Mouse (Mus musculus): Measurements from ENCODE around the gene Sucla2. TPM values are rescaled to one million over a fixed set of nuclear protein-coding genes. Genes with fewer than 3 reads are reported as not detected.
A peak's percentile ranks its signal among the peaks of the same experiment; 100 is the strongest.
"Not testable (repeated sequence)": the region's sequence is repeated elsewhere in the genome, so short reads cannot be mapped to it uniquely, and the experiment has no call there.

The Sucla2 gene
- polyA plus RNA-seq, 1 experiment from 2014 or later, result 111 TPM

DNA sequence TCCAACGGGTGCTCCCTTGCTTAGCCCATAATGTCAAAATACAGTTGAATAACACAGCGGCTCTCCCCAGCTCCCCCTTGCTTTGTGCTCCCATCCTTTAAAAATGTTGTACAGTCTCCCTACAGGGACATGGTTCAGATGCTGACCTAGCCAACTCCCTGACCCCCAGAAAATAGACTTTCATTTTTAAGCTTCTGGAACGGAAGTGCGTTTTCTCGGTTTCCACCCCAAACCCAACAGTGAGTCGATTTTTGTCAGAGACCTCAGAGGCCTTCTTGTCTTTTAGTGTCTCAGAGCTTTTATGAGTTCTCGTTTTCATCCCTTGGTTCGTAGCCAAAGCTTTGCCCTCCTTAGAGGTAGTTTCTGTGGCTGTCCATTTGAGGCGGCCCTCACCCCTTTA is 23.8 kb upstream of the Sucla2 start:
- no peak overlapping the region for H3K27ac ChIP-seq

DNA sequence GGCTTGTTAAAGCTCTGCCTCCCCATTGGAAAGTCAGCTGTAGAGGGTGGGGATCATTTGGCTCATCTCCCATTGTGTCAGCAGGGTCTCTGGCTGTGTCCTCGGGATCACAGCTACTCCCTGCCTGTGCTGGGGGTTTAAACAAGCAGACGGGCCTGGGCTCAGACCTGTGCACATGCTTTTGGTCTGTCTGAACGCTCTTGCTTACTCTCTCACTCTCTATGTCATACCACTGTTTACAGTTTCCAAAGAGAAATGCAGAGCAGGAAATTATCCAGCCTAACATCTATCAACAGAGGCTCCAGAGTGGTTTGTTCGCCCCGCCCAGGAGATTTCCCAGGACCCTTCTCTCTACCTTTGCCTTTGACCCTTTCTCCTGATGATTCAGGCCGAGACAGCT is 23.4 kb upstream of the Sucla2 start:
- Histone ChIP-seq H3K9ac (no peak overlapping the region), H3K27ac (peak overlapping the region; percentile 68; the same call in 1 of the 2 replicates), H3K4me1 (no peaks in the 10 kb centered on the region), H3K27me3 (replicated peaks) (no peaks in the 10 kb centered on the region), H3K36me3 (replicated peaks) (no peaks in the 10 kb centered on the region), H3K4me3 (no peak overlapping the region), H3K9me3 (no peaks in the 10 kb centered on the region), H3K4me2 (no peak overlapping the region)
- ATAC-seq (replicated peaks), result 0 out of 2 replicates have a peak, but pooled peaks have one; percentile 5
- WGBS, result 70% methylated on average over 6 of the region's 6 CpGs

More for the DNA sequence above, 23.8 kb upstream of the Sucla2 start:
- Histone ChIP-seq H3K36me3 (replicated peaks) (no peaks in the 10 kb centered on the region), H3K4me3 (no peak overlapping the region), H3K27me3 (replicated peaks) (no peaks in the 10 kb centered on the region), H3K9ac (no peak overlapping the region), H3K4me1 (no peaks in the 10 kb centered on the region), H3K9me3 (no peaks in the 10 kb centered on the region), H3K4me2 (no peak overlapping the region)
- ATAC-seq (replicated peaks), result no peak
- 92% methylated on average over 9 of the region's 9 CpGs for WGBS

DNA sequence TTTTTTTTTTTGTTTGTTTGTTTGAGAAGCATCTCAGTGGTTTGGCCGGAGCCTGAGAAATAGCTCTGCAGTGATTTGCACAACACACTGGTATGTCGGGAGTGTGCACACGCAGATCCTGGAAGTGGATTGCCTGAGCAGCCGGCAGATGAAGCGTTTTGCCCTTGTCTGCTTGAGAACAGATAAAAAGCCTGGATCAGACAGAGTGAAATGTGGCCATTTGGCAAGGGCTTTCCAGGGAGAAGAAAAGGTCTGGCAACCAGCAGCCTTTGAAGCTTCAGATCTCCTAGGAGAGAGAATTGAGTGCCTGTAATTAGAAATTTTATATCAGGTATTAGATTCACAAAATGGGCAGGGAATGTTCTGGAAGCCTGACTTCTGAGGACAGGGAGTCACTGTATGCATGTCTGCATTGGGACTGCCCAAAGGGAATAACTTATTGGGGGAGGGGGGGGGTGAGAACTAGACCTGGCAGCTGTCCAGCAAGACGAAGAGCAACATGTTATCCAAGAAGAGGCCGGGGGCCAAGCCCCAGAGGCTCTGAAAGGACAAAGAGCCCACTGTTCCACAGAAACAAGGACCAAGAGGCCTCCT is 22.4 kb upstream of the Sucla2 start:
- no peaks in the 10 kb centered on the region for H3K27me3 ChIP-seq (replicated peaks)
- H3K27ac ChIP-seq, result peak overlapping the region; percentile 68
- WGBS, result 33% methylated on average over 7 of the region's 7 CpGs
- no peak overlapping the region for H3K4me3 ChIP-seq
- peak; percentile 85 for ATAC-seq (replicated peaks)
- H3K9ac ChIP-seq, result no peak overlapping the region
- H3K4me2 ChIP-seq, result no peak overlapping the region
- no peaks in the 10 kb centered on the region for H3K9me3 ChIP-seq
- no peaks in the 10 kb centered on the region for H3K36me3 ChIP-seq (replicated peaks)
- no peaks in the 10 kb centered on the region for H3K4me1 ChIP-seq

DNA sequence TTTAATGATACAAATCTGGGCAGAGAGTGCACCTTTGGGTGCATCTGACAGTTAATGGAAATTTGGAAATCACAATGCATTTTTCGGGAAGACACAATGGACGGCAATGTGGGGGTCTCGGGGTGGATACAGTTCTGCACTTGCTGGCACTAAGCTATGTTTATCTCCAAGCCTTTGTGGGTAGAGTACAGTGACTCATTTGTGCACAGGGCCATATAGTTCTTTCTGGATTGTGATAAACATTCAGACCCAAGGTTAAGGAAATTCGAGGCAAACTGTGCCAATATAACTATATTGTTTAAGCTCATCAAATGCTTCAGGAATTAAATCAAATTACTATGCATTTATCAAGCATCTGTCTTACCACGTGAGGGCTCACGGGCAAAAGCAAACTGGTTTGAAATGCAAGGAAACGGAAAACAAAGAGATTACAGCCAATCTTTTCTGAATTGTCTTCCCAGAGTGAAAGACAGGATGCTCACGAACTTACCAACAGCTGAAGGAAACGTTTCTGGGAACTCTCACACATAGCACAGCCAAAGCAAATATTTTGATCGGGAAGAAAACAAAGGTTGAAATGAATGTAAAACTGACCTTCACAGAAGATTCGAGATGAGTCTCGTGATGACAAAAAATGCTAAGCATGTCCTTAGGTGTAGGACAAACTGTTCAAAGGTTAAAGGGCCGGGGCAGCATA is 21.7 kb upstream of the Sucla2 start:
- H3K27me3 ChIP-seq (replicated peaks), result no peaks in the 10 kb centered on the region
- H3K27ac ChIP-seq, result peak overlapping the region; percentile 68
- no peaks in the 10 kb centered on the region for H3K9me3 ChIP-seq
- H3K4me3 ChIP-seq, result no peak overlapping the region
- H3K9ac ChIP-seq, result no peak overlapping the region
- peak; percentile 69 for ATAC-seq (replicated peaks)
- 56% methylated on average over 13 of the region's 13 CpGs for WGBS
- H3K4me1 ChIP-seq, result no peaks in the 10 kb centered on the region
- no peak overlapping the region for H3K4me2 ChIP-seq
- no peaks in the 10 kb centered on the region for H3K36me3 ChIP-seq (replicated peaks)

- H3K4me2 ChIP-seq, result no peak overlapping the region
- 61% methylated on average over 8 of the region's 8 CpGs for WGBS
- no peaks in the 10 kb centered on the region for H3K9me3 ChIP-seq
- peaks cover 10% of the 10 kb centered on the region for H3K4me1 ChIP-seq
- H3K27me3 ChIP-seq (replicated peaks), result no peaks in the 10 kb centered on the region
- no peaks in the 10 kb centered on the region for H3K36me3 ChIP-seq (replicated peaks)
- no peak for ATAC-seq (replicated peaks)
- no peak overlapping the region for H3K4me3 ChIP-seq
- no peak overlapping the region for H3K9ac ChIP-seq
- no peak overlapping the region for H3K27ac ChIP-seq
These were observed 18.8 kb upstream of the Sucla2 start for GRCm38 (mm10) chr14:73506283-73506682.

GRCm38 (mm10) chr14:73507200-73507599 is 17.9 kb upstream of the Sucla2 start:
- WGBS, result 89% methylated on average over 15 of the region's 15 CpGs
- H3K9me3 ChIP-seq, result no peaks in the 10 kb centered on the region
- H3K4me1 ChIP-seq, result peaks cover 17% of the 10 kb centered on the region
- no peaks in the 10 kb centered on the region for H3K36me3 ChIP-seq (replicated peaks)
- H3K4me2 ChIP-seq, result no peak overlapping the region
- no peak overlapping the region for H3K9ac ChIP-seq
- no peaks in the 10 kb centered on the region for H3K27me3 ChIP-seq (replicated peaks)
- H3K4me3 ChIP-seq, result no peak overlapping the region
- no peak for ATAC-seq (replicated peaks)
- no peak overlapping the region for H3K27ac ChIP-seq

DNA sequence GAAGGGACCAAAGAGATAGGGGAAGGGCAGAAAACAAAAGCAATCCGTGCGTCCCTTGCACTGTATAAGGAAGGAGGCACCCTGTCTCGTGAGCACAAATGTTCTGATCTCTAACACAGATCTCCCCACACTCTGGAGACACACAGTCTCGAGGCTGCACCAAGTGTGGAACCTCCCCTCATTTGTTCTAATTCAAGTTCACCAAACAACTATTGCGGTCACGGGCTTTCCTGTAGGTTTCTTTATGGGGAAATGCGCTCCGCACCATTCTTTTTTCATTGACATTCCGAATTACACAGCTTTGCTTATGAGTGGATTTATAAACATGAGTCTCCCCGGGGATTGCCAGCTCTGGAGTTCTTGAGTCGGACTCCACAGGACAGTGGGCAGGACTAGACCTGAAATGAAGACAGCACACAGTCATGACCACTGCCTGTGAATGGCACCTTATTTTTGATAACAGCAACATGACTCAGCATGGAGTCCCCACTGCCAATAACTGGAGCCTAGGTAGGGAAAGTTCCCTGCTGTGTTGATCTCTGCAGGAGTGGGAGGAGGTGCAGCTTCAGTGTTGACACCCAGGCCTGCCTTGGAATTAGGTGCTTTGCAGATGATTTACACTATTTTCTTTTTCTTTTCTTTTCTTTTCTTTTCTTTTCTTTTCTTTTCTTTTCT is 17.3 kb upstream of the Sucla2 start:
- peaks cover 21% of the 10 kb centered on the region for H3K4me1 ChIP-seq
- no peak overlapping the region for H3K4me2 ChIP-seq
- no peaks in the 10 kb centered on the region for H3K27me3 ChIP-seq (replicated peaks)
- no peak overlapping the region for H3K4me3 ChIP-seq
- WGBS, result 76% methylated on average over 11 of the region's 11 CpGs
- H3K27ac ChIP-seq, result no peak overlapping the region
- H3K9ac ChIP-seq, result no peak overlapping the region
- no peaks in the 10 kb centered on the region for H3K9me3 ChIP-seq
- ATAC-seq (replicated peaks), result no peak
- no peaks in the 10 kb centered on the region for H3K36me3 ChIP-seq (replicated peaks)

GRCm38 (mm10) chr14:73508630-73509395 is 16.3 kb upstream of the Sucla2 start:
- H3K9ac ChIP-seq, result no peak overlapping the region
- no peak overlapping the region for H3K4me2 ChIP-seq
- H3K36me3 ChIP-seq (replicated peaks), result no peaks in the 10 kb centered on the region
- WGBS, result 94% methylated on average over 6 of the region's 6 CpGs
- no peak overlapping the region for H3K4me3 ChIP-seq
- H3K4me1 ChIP-seq, result peaks cover 21% of the 10 kb centered on the region
- H3K27me3 ChIP-seq (replicated peaks), result no peaks in the 10 kb centered on the region
- no peak for ATAC-seq (replicated peaks)
- H3K9me3 ChIP-seq, result no peaks in the 10 kb centered on the region
- no peak overlapping the region for H3K27ac ChIP-seq

DNA sequence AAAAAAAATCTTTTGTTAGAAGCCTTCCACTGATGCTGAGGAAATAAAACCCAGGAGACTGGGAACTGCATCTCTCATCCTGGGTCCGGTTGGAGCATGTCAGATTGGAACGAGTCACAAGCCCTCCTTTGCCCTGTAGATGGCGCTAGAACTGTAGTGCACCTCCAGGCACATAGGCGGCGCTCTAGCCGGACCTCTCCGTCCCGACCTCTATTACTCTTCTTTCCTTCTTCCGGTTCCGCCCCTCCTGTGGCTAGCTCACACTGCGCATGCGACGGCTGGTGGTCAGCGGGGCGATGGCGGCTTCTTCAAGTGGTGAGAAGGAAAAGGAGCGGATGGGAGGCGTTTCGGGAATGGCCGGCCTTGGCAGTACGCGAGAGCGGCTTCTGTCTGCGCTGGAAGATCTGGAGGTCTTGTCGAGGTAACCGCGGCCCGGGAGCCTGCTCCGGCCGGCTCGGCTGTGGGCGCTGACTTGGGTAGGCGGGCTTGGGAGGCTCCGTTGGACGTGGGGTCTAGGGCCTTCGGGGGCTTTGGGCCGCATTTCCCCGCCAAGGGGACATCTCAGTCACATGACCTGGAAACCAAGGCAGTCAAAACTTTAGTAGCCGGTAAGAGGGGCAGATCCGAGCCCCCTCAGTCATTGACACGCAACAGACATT is 15.2 kb upstream of the Sucla2 start, which contains the start of gene Med4:
Gene Med4 (plus strand): TSS at position 261 of the 659 bp plus-strand sequence.
- under 1% methylated on average over 41 of the region's 41 CpGs for WGBS
- H3K9ac ChIP-seq, result peak within 1 kb of the TSS; percentile 70
- no peaks in the 10 kb centered on the region for H3K27me3 ChIP-seq (replicated peaks)
- no peak within 1 kb of the TSS for H3K27ac ChIP-seq
- peak within 1 kb of the TSS; percentile 86 for H3K4me2 ChIP-seq
- H3K9me3 ChIP-seq, result no peaks in the 10 kb centered on the region
- peaks cover 21% of the 10 kb centered on the region for H3K4me1 ChIP-seq
- no peaks in the 10 kb centered on the region; the same call in 1 of the 2 replicates for H3K36me3 ChIP-seq (replicated peaks)
- peak; percentile 98 for ATAC-seq (replicated peaks)
- H3K4me3 ChIP-seq, result peak within 1 kb of the TSS; percentile 73

DNA sequence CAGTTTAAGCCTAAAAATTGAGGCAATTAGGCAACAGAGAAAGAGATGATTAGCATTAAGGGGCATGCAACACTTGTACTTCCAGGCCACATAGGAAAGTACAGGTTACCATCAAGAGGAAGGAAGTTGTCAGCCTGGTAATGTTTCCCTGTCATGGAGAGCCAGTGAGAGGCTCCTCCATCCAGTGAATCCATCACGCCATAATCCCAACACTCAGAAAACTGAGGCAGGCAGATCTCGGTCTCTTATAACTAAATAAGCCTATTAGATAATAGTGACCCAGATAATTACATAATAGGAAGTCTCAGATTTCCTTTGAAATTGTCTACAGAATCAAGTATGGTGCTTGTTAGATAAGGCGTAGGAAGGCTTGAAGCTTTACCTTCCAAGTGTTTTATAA is 983 bp upstream of the Sucla2 start:
- no peak overlapping the region for H3K9ac ChIP-seq
- WGBS, result 79% methylated on average over 3 of the region's 3 CpGs
- no peak for ATAC-seq (replicated peaks)

GRCm38 (mm10) chr14:73528661-73529060 is 3.5 kb downstream of the Sucla2 start:
- not testable (repeated sequence) for H3K4me2 ChIP-seq; H3K36me3 ChIP-seq (replicated peaks); H3K9me3 ChIP-seq; H3K27ac ChIP-seq; H3K9ac ChIP-seq; H3K27me3 ChIP-seq (replicated peaks); H3K4me3 ChIP-seq; ATAC-seq (replicated peaks); H3K4me1 ChIP-seq
- 83% methylated on average over 3 of the region's 3 CpGs for WGBS

More for the DNA sequence above, 983 bp upstream of the Sucla2 start:
- no peaks in the 10 kb centered on the region for H3K36me3 ChIP-seq (replicated peaks)
- H3K9me3 ChIP-seq, result no peaks in the 10 kb centered on the region
- peaks cover 5% of the 10 kb centered on the region; the same call in 1 of the 2 replicates for H3K4me1 ChIP-seq
- no peak overlapping the region for H3K27ac ChIP-seq
- no peak overlapping the region for H3K4me3 ChIP-seq
- no peaks in the 10 kb centered on the region for H3K27me3 ChIP-seq (replicated peaks)
- H3K4me2 ChIP-seq, result no peak overlapping the region
